Mouse (Mus musculus) adrenal gland (tissue): ENCODE data around the gene Aurkb.

Source experiments
- intact Hi-C: fragments of 180-260 bp; cut with DNase I; formaldehyde crosslinking; loops from one replicate; pipeline ENCODE4 v1.15.1; 2025

The Aurkb gene

DNA sequence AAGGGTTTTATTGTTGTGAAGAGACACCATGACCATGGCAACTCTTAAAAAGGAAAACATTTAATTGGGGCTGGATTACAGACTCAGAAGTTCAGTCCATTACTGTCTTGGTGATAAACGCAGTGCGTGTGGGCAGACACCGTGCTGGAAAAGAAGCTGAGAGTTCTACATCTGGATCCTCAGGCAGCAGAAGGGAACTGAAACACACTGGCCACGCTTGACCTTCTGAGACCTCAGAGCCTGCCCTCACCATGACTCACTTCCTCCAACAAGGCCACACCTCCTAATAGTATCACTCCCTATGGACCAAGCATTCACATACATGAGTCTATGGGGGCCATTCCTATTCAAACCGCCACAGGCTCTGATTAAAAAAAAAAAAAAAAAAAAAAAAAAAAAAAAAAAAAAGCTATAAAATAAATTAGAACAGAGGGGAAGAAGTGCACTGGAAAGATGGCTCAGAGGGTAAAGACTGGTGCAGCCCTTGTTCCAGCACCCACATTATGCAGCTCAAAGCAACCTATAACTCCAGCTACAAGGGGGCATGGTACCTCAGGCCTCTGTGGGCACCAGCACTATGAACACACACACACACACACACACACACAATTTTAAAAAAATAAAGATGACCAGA lies 33.5 kb downstream of the Aurkb start:
- intact Hi-C loops = no loop called here

DNA sequence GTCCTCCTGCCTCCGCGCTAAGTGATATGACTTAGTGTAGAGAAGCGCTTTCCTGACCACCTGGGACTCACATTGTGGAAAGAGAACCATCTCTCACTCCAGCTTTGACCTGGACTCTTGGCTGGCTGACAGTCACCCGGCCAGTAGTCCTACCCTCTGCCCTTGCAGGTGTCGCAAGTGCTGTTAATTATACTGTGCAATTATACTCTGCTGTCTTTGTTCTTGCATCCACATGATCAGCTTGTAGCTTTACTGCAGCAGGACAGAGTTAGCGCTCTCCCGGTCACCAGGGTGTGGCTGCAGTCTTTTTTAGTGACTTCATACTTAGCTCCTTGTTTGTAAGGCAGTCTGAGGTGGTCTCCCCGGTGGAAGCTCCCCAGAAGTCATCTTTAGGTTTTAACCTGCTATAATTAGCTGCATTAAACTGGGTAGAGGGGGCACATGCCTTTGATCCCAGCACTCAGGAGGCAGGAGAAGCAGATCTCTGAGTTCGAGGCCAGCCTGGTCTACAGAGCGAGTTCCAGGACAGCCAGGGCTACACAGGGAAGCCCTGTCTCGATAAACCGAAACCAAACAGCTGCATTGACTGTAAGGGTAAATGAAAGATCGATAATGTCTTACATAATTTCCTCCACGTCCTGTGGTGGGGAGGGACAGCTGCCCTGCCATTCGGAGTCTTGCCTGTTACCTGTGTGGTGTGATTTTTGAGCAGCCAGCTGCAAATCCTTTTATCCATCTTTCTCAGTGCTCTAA lies 34.8 kb downstream of the Aurkb start:
- intact Hi-C loops = no loop called here

DNA sequence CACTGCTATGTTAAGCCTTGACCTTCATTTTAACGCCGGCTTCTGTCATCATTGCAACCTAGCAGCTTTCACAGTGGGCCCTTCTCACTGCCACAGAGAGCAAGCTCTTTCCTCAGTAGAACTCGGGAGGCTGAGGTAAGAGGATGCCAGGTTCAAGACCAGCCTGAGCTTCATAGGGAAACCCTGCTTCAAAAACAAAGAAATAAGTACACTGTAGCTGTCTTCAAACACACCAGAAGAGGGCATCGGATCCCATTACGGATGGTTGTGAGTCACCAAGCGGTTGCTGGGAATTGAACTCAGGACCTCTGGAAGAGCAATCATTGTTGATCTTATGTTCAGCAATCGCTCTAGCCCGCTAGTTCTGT lies 35.4 kb downstream of the Aurkb start:
- intact Hi-C loops = no loop called here

DNA sequence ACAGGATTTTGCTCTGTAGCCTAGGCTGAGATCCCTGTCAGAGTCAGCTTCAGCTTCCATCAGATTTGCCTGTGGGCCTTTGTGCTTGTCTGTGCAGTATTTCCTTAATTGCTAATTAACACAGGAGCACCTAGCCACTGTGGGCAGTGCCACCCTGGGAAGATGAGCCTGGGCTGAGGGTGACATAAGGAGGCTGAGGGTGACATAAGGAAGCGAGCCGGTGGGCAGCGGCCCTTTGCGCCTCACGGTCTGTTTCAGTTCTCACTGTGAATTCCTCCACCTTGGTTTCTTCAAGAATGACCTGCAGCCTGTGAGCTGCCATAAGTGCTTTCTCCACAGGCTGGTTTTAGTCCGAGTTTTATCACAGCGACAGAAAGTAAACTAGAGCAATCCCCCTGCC lies 36.2 kb downstream of the Aurkb start:
- intact Hi-C loops = no loop called here

DNA sequence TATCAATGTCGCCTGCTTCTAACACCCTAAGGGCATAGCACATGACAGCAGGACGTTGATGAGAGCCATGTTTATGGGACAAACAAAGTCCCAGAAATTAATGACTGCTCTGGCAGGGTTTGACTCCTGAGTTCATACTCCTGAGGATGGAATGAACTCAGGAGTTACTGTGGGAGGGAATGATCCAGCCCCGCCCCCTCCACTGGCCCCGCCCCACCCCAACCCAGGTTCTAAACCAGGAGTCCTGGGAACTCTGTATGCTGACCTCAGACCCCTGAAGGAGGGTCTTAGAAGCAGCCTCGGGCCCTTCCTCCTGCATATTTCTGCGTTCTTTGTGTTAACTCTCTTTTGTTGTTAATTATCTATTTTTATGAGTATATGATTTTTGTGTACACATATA lies 40.2 kb downstream of the Aurkb start:
- intact Hi-C loops = no loop called here

DNA sequence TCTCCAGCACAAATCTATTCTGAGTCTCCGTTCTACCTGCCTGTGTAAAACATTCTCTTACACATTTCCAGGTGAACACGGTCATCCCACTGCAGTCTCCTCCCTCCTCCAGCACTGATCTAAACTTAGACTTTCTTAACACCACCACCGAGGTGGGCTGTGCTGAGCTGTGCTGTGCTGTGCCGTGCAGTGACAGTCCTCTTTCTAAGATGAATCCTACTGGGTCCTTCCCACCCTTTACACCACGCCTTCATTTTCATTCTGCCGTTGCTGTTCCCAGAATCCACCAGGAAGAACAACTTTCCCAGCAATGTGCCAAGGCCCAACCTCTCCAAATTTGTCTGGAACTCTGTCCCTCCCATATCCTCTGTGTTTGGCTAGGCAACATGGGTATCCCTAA lies 40.9 kb downstream of the Aurkb start:
- intact Hi-C loops = no loop called here

DNA sequence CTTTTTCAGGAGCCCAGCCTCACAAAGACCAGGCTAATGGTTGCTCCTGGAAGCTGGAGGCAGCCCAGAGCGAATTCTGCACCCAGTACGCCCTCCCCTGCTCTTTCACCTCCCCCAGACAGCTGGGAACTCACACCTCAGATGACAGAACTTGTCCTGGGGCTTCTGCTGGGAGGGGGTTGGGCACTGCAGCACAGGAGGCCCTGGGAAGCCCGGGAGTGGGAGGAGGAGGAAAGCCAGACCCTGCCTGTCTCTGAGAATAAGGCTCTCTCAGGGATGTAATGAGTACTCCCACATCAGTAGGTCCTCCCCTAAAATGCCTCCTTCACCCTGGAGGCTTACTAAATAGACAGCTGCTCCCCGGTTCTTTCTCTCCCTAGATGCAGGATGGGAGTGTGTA lies 41.6 kb downstream of the Aurkb start:
- intact Hi-C loops = no loop called here

DNA sequence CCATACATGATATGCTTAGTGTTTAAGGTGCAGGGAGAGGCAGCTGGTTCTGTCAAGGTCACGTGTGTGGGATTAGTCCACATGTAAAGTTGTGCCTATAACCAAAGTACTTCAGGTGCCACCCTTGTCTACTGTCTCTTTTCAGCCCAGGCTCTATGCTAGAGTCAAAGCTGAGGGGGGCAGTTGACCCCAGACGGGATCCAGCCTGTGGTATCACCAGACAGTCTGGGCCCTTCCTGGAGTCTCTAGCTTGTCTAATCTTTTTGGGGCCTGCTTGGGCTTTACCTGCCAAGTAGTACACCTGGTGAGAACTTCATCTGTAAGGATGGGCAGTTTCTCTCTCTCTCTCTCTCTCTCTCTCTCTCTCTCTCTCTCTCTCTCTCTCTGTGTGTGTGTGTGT lies 42.1 kb downstream of the Aurkb start:
- intact Hi-C loops = no loop called here

DNA sequence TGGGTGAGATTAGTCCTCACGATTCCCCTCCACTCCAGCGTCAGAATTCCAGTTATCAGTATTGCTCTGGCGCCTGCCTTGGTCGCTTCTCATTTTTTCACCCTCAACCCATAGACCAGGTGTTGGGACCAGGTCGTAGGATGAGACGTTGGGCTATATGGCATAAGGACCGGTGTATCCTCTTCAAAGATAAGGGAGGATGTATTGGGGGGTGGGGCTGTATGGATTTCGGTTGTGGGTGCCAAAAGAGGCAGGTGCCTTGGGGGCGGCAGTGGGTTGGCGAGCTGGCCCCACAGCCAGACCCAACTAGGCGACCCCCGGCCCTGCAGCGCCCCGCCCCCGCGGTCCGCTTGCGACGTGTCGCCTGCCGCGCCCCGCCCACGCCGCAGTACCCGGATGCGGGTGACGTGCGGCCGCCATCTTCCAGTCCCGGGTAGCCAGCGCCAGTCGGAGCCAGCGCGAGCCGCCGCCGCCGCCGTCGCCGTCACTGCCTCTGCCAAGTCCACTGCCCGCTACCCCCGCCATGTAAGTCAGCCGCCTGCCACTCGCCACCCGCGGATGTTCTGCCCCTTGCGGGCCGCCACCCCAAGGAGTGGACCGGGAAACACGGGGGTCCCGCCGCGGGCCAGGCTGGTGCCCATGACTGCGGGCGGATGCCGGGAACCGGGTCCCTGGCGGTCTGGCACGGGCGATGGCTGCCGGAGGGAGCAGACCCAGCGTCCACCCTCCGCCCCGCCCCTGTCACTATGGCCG lies 42.8 kb downstream of the Aurkb start, which contains the start of gene Vamp2:
Vamp2 (plus strand) TSS at position 388 of the 753 bp plus-strand sequence.
- intact Hi-C loops = no loop called here

DNA sequence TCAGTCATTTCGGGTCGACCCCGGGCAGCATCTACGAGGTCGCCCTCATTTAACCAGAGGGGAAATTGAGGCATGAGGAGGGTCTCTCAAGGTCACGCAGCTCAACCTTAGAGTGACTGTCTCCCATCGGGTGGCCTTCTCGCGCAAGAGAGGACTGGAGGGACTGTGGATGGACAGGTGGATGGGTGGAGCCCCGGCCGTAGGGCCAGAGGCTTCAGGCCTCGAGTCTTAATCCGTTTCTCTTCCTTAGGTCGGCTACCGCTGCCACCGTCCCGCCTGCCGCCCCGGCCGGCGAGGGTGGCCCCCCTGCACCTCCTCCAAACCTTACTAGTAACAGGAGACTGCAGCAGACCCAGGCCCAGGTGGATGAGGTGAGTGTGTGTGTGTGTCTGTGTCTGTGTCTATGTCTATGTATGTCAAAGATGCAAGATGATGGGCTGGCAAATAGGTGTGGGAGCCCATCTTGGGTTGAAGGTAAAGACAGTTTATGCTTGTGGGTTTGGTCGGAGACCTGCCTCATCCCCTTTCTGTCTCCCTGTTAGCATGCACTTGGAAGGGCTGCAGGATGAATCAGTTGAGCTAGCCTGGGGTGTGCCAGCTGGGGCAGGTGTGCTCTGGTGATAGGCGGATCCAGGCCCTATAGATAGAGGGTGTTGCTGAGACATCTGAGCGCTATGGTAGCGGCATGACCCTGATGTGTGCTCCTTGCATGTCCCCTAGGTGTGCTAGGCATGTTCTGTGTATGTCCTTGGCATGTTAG lies 43.6 kb downstream of the Aurkb start:
- intact Hi-C loops = no loop called here

DNA sequence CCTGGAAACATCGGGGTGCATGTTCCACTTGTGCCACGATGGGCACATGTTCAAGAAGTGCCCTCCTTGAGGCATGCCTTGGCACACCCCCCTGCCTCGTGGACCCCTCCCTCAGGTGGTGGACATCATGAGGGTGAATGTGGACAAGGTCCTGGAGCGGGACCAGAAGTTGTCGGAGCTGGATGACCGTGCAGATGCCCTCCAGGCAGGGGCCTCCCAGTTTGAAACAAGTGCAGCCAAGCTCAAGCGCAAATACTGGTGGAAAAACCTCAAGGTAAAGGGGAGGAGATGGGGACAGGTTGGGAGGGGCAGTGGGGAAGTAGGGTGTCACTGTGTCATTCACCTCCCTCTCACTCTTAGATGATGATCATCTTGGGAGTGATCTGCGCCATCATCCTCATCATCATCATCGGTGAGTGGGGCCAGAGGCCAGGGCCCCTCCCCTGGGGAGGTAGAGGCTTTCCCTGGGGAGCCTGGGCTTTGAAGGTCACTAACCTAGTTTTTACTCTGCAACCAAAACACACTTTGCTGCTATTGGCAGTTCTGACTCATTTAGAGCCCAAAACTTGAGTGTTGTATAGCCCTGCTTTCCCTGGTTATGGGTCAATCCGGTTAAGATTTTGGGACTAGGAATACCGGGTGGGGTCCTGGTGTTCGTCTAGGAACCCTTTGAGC lies 44.3 kb downstream of the Aurkb start:
- intact Hi-C loops = loop anchor here (10.0 kb wide), 1 partner anchor 325 kb away; the partner anchor contains the start of gene Kdm6b

DNA sequence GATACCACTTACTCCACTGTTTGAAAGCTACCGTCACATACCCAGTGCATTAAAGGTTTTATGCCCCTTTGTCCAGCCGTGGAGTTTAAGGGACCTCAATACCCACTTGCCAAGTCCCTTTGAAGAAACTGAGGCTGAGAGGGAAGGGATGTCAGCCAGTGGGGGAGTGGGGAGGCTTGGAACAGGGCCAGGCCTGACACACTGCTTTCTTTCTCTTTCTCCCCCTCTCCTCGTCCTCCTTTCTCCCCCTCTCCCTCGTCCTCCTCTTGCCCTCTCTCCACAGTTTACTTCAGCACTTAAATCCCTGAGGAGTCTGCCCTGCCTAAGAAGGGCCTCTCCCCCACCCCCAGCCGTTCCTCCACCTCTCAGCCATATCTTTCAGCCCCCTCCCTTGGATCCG lies 44.9 kb downstream of the Aurkb start:
- intact Hi-C loops = loop anchor here (10.0 kb wide), 1 partner anchor 324 kb away; the partner anchor contains the start of gene Kdm6b

DNA sequence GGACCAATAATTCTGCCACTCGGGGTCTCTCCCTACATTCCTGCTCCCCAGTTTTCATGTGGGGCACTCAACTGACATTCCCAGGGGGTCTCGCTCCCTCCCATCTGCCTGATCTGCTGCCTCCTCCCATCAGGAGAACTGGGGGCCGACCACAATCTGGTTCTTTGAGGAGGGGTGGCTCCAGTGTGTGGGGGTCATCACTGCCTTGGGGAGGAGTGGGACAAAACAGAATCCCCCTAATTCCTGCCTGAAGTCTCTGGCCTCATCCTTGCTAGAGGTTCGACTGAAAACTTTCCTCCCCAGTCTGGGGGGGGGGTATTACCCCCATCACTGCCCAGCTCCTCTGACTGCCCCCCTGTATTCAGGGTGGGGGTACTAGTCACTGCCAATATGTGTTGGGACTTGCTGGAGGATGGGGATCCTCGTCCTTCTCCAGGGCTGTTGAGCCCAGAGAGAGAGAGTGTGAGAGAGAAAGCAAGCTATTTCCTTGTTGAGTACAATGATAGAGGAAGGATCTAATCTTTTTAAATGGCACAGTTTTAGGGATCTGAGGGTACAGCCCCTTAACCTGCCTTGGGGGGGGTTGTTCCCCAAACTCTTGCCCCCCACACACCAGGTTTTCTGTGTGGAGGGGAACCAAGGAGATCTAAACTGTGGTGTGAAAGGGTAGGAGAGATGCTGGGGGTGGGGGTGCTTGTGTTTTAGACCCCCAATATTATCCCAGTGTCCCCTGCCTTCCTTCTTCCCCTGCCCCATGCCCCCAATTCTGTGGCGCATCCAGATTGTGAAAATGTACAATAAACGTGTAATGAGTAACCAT lies 46.3 kb downstream of the Aurkb start:
- intact Hi-C loops = loop anchor here (10.0 kb wide), 1 partner anchor 323 kb away; the partner anchor contains the start of gene Kdm6b

DNA sequence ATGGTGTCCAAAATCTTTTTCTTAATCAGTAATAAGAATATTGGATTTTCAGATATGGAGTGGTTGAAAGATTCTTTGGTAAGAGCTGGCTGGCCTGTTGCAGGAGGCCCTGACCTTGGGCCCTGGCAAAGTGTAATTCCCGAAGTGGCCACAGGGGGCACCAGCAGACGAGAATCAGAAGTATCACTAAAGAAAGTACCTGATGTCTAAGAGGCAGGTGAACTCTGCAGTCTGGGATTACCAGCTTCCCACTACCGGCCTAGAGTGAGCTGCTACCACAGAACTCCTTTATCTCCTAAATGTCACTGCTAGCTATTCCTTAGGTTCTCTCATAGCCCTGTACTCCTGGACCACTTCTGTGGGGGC lies 46.9 kb downstream of the Aurkb start:
- intact Hi-C loops = loop anchor here (10.0 kb wide), 1 partner anchor 322 kb away; the partner anchor contains the start of gene Kdm6b

DNA sequence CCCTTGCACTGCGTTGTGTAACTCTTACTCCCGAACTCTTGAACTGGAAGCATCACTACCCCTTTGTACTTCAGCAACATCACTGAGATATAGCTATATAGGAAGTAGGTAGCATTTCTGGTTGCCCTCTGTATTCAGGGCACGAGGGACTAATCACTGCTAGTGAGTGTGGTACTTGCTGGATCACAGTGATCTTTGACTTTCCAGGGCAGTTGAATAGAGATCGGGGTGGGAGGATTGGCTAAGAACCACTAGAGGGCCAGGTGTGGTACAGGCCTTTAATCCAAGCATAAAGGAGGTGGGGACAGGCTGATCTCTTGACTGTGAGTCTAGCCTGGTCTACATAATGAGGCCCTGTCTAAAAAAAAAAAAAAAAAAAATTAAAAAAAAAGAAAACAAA lies 47.4 kb downstream of the Aurkb start:
- intact Hi-C loops = loop anchor here (10.0 kb wide), 1 partner anchor 322 kb away; the partner anchor contains the start of gene Kdm6b

DNA sequence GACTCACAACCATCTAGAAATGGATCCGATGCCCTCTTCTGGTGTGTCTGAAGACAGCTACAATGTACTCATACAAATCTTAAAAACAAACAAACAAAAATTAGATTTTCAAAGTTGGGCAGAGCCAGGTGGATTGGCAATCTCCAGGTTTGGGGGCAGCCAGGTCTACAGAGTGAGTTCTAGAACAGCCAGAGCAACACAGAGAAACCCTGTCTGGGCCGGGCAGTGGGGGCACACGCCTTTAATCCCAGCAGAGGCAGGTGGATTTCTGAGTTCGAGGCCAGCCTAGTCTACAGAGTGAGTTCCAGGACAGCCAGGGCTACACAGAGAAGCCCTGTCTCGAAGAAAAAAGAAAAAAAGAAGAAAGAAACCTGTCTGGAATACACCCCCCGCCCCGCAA lies 48.4 kb downstream of the Aurkb start:
- intact Hi-C loops = loop anchor here (10.0 kb wide), 1 partner anchor 321 kb away; the partner anchor contains the start of gene Kdm6b

DNA sequence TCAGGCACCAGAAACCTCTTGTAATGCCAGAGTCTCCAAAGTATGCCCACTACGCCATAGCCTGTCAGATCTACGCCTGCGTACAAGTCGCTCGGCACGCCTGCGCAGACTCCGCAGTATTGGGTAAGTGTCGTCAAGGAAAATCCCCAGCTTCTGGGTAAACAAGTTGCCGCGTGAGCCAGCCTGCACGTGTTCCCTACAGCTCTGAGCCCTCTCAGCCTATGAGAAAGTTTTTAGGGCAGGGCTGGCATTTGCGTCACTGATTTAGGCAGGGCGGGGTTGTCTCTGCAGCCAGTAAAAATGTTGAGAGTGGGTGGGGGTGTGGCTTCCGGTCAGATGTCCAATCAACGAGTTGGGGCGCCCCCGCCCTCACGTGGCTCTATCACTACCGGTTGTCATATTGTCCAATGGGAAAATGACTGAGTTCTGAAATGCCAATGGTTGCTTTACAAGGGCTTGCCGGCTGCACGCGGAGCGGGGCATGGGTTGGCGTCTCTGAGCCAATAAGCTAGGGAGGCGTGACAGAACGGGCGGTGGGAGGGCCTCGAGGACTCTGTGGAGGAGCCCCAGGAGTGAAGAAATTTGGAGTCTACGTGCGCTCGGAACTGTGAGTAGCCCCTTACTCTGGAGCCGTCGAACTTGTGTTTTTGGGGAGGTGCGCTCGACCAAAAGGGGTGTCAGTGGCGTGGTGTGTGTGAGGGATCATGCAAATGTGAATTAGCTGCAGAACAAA lies 49.4 kb downstream of the Aurkb start, which contains the start of gene Per1:
Per1 (plus strand) TSS at position 521 of the 733 bp plus-strand sequence.
- intact Hi-C loops = loop anchor here (10.0 kb wide), 1 partner anchor 320 kb away; the partner anchor contains the start of gene Kdm6b

DNA sequence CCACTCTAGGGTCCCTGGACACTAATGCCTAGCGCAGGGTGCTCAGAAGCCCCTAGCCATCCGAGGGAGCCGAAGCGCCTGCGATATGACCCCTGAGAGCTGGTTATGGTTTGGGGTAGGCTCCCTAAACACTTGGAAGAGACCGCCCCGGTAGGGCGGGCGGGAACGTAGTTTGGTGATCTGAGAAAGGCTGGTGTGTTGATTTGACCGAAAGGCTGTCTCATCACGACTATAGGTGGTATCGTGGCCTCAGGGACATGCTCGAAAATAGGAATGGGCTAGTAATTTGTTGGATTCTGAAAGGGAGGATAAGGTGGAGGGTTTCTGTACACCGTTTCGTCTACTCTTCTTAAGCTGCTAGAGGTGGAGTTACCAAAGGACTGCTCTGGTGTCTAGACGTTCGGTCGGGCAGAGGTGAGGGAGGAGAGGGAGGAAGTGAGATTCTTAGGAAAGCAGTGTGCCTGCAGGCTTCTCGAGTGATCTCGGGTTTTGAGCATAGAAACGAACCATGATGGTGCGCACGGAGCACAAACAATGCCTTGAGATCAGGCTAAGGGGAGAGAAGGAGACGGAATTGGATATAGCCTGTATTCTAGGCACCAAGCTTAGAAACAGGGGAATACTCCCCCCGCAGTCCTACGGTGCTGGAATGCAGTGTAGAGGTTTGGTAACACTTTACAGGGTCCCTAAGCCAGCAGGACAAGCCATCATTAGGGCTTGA lies 50.2 kb downstream of the Aurkb start:
- intact Hi-C loops = loop anchor here (10.0 kb wide), 1 partner anchor 319 kb away; the partner anchor contains the start of gene Kdm6b
